Mouse (Mus musculus): Measurements from ENCODE around the gene Rps6kc1.

- TF ChIP-seq POLR2A (IDR thresholded peaks at IDR 0.05; ENCODE audit: control insufficient read depth, extremely low read depth, insufficient read depth, low read length, poor library complexity), result no peak
- no peak for TF ChIP-seq CTCF (IDR thresholded peaks at IDR 0.05; ENCODE audit: borderline replicate concordance, control insufficient read depth, extremely low read depth, insufficient read depth, low read length, poor library complexity)
Observed at GRCm38 (mm10) chr1:190768307-190768706, 143.3 kb downstream of the Rps6kc1 start.

Data from thymus, adult 2 months (tissue).